Mouse (Mus musculus): ENCODE results near the gene Lrrc8e. TPM values are rescaled to one million over a fixed set of nuclear protein-coding genes. Genes with fewer than 3 reads are reported as not detected.

Lrrc8e gene
- polyA plus RNA-seq, 1 experiment from 2014 or later = not detected

- no peaks in the 10 kb centered on the region for H3K4me1 ChIP-seq (ENCODE audit: control insufficient read depth, insufficient read depth, low read length)
- H3K36me3 ChIP-seq (ENCODE audit: control insufficient read depth, insufficient read depth, low read length) = no peaks in the 10 kb centered on the region; the same call in 1 of the 2 replicates
- no peak overlapping the region for H3K4me3 ChIP-seq (ENCODE audit: low read depth, low read length)
- H3K9me3 ChIP-seq (ENCODE audit: control insufficient read depth, low read length) = no peaks in the 10 kb centered on the region
- H3K9ac ChIP-seq (ENCODE audit: low read length) = no peak overlapping the region
- WGBS = 61% methylated on average over 2 of the region's 2 CpGs
- H3K27me3 ChIP-seq (ENCODE audit: control insufficient read depth, insufficient read depth, low read length) = peaks cover 19% of the 10 kb centered on the region
- no peak for ATAC-seq (ENCODE audit: insufficient read depth, low FRiP score, low TSS enrichment)
- H3K4me2 ChIP-seq (ENCODE audit: low read depth) = no peak overlapping the region
- H3K27ac ChIP-seq (ENCODE audit: low read depth, low read length) = no peak overlapping the region
- no peak for DNase-seq (ENCODE audit: low spot score)
These were observed 25.3 kb upstream of the Lrrc8e start for GRCm38 (mm10) chr8:4201321-4201720.

- Histone ChIP-seq H3K27me3 (ENCODE audit: control insufficient read depth, insufficient read depth, low read length) (peaks cover 27% of the 10 kb centered on the region), H3K4me2 (ENCODE audit: low read depth) (no peak overlapping the region), H3K36me3 (ENCODE audit: control insufficient read depth, insufficient read depth, low read length) (no peaks in the 10 kb centered on the region; the same call in none of the 2 replicates), H3K4me1 (ENCODE audit: control insufficient read depth, insufficient read depth, low read length) (no peaks in the 10 kb centered on the region), H3K4me3 (ENCODE audit: low read depth, low read length) (no peak overlapping the region), H3K9ac (ENCODE audit: low read length) (no peak overlapping the region), H3K27ac (ENCODE audit: low read depth, low read length) (no peak overlapping the region), H3K9me3 (ENCODE audit: control insufficient read depth, low read length) (no peaks in the 10 kb centered on the region)
- DNase-seq (ENCODE audit: low spot score) (no peak), ATAC-seq (ENCODE audit: insufficient read depth, low FRiP score, low TSS enrichment) (no peak)
- 7% methylated on average over 38 of the region's 38 CpGs for WGBS
These were observed 21.1 kb upstream of the Lrrc8e start for GRCm38 (mm10) chr8:4205246-4206123.

- peaks cover 27% of the 10 kb centered on the region for H3K27me3 ChIP-seq (ENCODE audit: control insufficient read depth, insufficient read depth, low read length)
These were observed 20.2 kb upstream of the Lrrc8e start for GRCm38 (mm10) chr8:4206182-4207015.

GRCm38 (mm10) chr8:4207016-4207350 is 19.6 kb upstream of the Lrrc8e start:
- DNase-seq (ENCODE audit: low spot score) (no peak), ATAC-seq (ENCODE audit: insufficient read depth, low FRiP score, low TSS enrichment) (no peak)
- Histone ChIP-seq H3K4me3 (ENCODE audit: low read depth, low read length) (no peak overlapping the region), H3K9ac (ENCODE audit: low read length) (no peak overlapping the region), H3K27ac (ENCODE audit: low read depth, low read length) (no peak overlapping the region), H3K36me3 (ENCODE audit: control insufficient read depth, insufficient read depth, low read length) (no peaks in the 10 kb centered on the region; the same call in none of the 2 replicates), H3K4me1 (ENCODE audit: control insufficient read depth, insufficient read depth, low read length) (no peaks in the 10 kb centered on the region), H3K4me2 (ENCODE audit: low read depth) (no peak overlapping the region), H3K9me3 (ENCODE audit: control insufficient read depth, low read length) (no peaks in the 10 kb centered on the region), H3K27me3 (ENCODE audit: control insufficient read depth, insufficient read depth, low read length) (peaks cover 27% of the 10 kb centered on the region)
- 50% methylated on average over 2 of the region's 2 CpGs for WGBS

More at GRCm38 (mm10) chr8:4206182-4207015, 20.2 kb upstream of the Lrrc8e start:
- no peaks in the 10 kb centered on the region for H3K9me3 ChIP-seq (ENCODE audit: control insufficient read depth, low read length)
- WGBS = 7% methylated on average over 44 of the region's 44 CpGs
- ATAC-seq (ENCODE audit: insufficient read depth, low FRiP score, low TSS enrichment) (no peak), DNase-seq (ENCODE audit: low spot score) (no peak)
- no peak overlapping the region for H3K9ac ChIP-seq (ENCODE audit: low read length)
- no peak overlapping the region for H3K4me3 ChIP-seq (ENCODE audit: low read depth, low read length)
- no peak overlapping the region for H3K27ac ChIP-seq (ENCODE audit: low read depth, low read length)
- H3K4me1 ChIP-seq (ENCODE audit: control insufficient read depth, insufficient read depth, low read length) = no peaks in the 10 kb centered on the region
- H3K4me2 ChIP-seq (ENCODE audit: low read depth) = no peak overlapping the region
- no peaks in the 10 kb centered on the region; the same call in none of the 2 replicates for H3K36me3 ChIP-seq (ENCODE audit: control insufficient read depth, insufficient read depth, low read length)

- Histone ChIP-seq H3K27me3 (ENCODE audit: control insufficient read depth, insufficient read depth, low read length) (peaks cover 22% of the 10 kb centered on the region), H3K36me3 (ENCODE audit: control insufficient read depth, insufficient read depth, low read length) (no peaks in the 10 kb centered on the region; the same call in 1 of the 2 replicates), H3K9me3 (ENCODE audit: control insufficient read depth, low read length) (no peaks in the 10 kb centered on the region), H3K4me2 (ENCODE audit: low read depth) (no peak overlapping the region), H3K4me1 (ENCODE audit: control insufficient read depth, insufficient read depth, low read length) (peaks cover 21% of the 10 kb centered on the region), H3K4me3 (ENCODE audit: low read depth, low read length) (no peak overlapping the region), H3K27ac (ENCODE audit: low read depth, low read length) (no peak overlapping the region), H3K9ac (ENCODE audit: low read length) (no peak overlapping the region)
- no peak for ATAC-seq (ENCODE audit: insufficient read depth, low FRiP score, low TSS enrichment)
- WGBS = 82% methylated on average over 6 of the region's 6 CpGs
- DNase-seq (ENCODE audit: low spot score) = no peak
These were observed 15.5 kb upstream of the Lrrc8e start for GRCm38 (mm10) chr8:4211097-4211496.

- Histone ChIP-seq H3K27ac (ENCODE audit: low read depth, low read length) (0 out of 2 replicates have a peak overlapping the region, but pooled peaks have one; percentile 14), H3K4me2 (ENCODE audit: low read depth) (peak overlapping the region; percentile 69), H3K4me3 (ENCODE audit: low read depth, low read length) (peak overlapping the region; percentile 29), H3K4me1 (ENCODE audit: control insufficient read depth, insufficient read depth, low read length) (peaks cover 21% of the 10 kb centered on the region), H3K9me3 (ENCODE audit: control insufficient read depth, low read length) (no peaks in the 10 kb centered on the region), H3K36me3 (ENCODE audit: control insufficient read depth, insufficient read depth, low read length) (no peaks in the 10 kb centered on the region; the same call in 1 of the 2 replicates), H3K9ac (ENCODE audit: low read length) (peak overlapping the region; percentile 37), H3K27me3 (ENCODE audit: control insufficient read depth, insufficient read depth, low read length) (peaks cover 15% of the 10 kb centered on the region)
- ATAC-seq (ENCODE audit: insufficient read depth, low FRiP score, low TSS enrichment) = 0 out of 2 replicates have a peak, but pooled peaks have one; percentile 3
- no peak for DNase-seq (ENCODE audit: low spot score)
- under 1% methylated on average over 25 of the region's 25 CpGs for WGBS
These were observed 13.8 kb upstream of the Lrrc8e start for GRCm38 (mm10) chr8:4212809-4213209.

- DNase-seq (ENCODE audit: low spot score) = peak; percentile 41
- Histone ChIP-seq H3K9me3 (ENCODE audit: control insufficient read depth, low read length) (no peaks in the 10 kb centered on the region), H3K4me1 (ENCODE audit: control insufficient read depth, insufficient read depth, low read length) (peaks cover 21% of the 10 kb centered on the region), H3K4me3 (ENCODE audit: low read depth, low read length) (peak overlapping the region; percentile 29), H3K27ac (ENCODE audit: low read depth, low read length) (0 out of 2 replicates have a peak overlapping the region, but pooled peaks have one; percentile 34), H3K36me3 (ENCODE audit: control insufficient read depth, insufficient read depth, low read length) (no peaks in the 10 kb centered on the region; the same call in 1 of the 2 replicates), H3K27me3 (ENCODE audit: control insufficient read depth, insufficient read depth, low read length) (peaks cover 15% of the 10 kb centered on the region), H3K9ac (ENCODE audit: low read length) (peak overlapping the region; percentile 37), H3K4me2 (ENCODE audit: low read depth) (peak overlapping the region; percentile 69)
- ATAC-seq (ENCODE audit: insufficient read depth, low FRiP score, low TSS enrichment) = 0 out of 2 replicates have a peak, but pooled peaks have one; percentile 1
- WGBS = 2% methylated on average over 18 of the region's 18 CpGs
These were observed 13.2 kb upstream of the Lrrc8e start for GRCm38 (mm10) chr8:4213210-4214005.
